Mouse (Mus musculus): ENCODE data around the gene Fam189a1. TPM values are rescaled to one million over a fixed set of nuclear protein-coding genes. Genes with fewer than 3 reads are reported as not detected.

Fam189a1 gene
- polyA plus RNA-seq, 1 experiment = 0.07 TPM

DNA sequence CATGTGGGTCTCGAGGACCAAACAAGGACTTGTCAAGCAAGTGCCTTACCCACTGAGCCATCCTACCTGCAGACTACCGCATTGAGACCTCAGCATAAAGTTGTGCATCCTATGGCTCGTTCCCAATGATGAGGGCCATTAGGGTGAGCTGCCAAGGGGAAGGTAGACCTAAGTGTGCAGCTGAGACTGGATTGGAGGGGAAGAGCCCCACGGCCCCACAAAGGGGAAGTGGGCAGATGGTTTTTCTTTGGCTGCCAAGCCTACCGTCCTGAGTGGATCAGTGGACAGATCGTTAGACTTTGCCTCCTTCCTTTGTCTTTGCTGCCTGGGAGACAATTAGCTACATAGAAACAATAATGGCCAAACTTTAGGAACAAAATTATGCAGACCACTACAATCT, 259.8 kb downstream of the Fam189a1 start:
- H3K79me3 ChIP-seq (ENCODE audit: low read depth) = no peaks in the 10 kb centered on the region
- no peaks in the 10 kb centered on the region for H3K27me3 ChIP-seq (ENCODE audit: control insufficient read depth, insufficient read depth, insufficient read length)
- no peak overlapping the region for H3ac ChIP-seq (ENCODE audit: control insufficient read depth, insufficient read length, low read depth)
- no peak overlapping the region for H3K4me3 ChIP-seq (ENCODE audit: insufficient read depth, poor library complexity, severe bottlenecking)
- no peaks in the 10 kb centered on the region for H3K36me3 ChIP-seq (ENCODE audit: control insufficient read depth, insufficient read depth)
- TF ChIP-seq USF1 (IDR thresholded peaks at IDR 0.05; ENCODE audit: low read depth) = no peak
- no peak for TF ChIP-seq CEBPB (IDR thresholded peaks at IDR 0.05; ENCODE audit: low read depth)
- TF ChIP-seq MYOG (IDR thresholded peaks at IDR 0.05; ENCODE audit: control insufficient read depth, extremely low read depth, insufficient read length) = no peak
- no peak for TF ChIP-seq FOSL1 (IDR thresholded peaks at IDR 0.05; ENCODE audit: insufficient read depth, low read length, poor library complexity, severe bottlenecking)
- no peak for TF ChIP-seq MAX (IDR thresholded peaks at IDR 0.05)
- no peaks in the 10 kb centered on the region for H3K79me2 ChIP-seq (ENCODE audit: control insufficient read depth, insufficient read depth)

- no peaks in the 10 kb centered on the region for H3K79me2 ChIP-seq (ENCODE audit: control insufficient read depth, insufficient read depth)
- H3ac ChIP-seq (ENCODE audit: control insufficient read depth, insufficient read length, low read depth) = no peak overlapping the region
- no peaks in the 10 kb centered on the region for H3K27me3 ChIP-seq (ENCODE audit: control insufficient read depth, insufficient read depth, insufficient read length)
- no peak overlapping the region for H3K4me3 ChIP-seq (ENCODE audit: insufficient read depth, poor library complexity, severe bottlenecking)
- H3K36me3 ChIP-seq (ENCODE audit: control insufficient read depth, insufficient read depth) = no peaks in the 10 kb centered on the region
- TF ChIP-seq MYOG (IDR thresholded peaks at IDR 0.05; ENCODE audit: control insufficient read depth, extremely low read depth, insufficient read length) = no peak
- no peaks in the 10 kb centered on the region for H3K79me3 ChIP-seq (ENCODE audit: low read depth)
Measured at GRCm38 (mm10) chr7:64895685-64896101, 260.7 kb downstream of the Fam189a1 start.

DNA sequence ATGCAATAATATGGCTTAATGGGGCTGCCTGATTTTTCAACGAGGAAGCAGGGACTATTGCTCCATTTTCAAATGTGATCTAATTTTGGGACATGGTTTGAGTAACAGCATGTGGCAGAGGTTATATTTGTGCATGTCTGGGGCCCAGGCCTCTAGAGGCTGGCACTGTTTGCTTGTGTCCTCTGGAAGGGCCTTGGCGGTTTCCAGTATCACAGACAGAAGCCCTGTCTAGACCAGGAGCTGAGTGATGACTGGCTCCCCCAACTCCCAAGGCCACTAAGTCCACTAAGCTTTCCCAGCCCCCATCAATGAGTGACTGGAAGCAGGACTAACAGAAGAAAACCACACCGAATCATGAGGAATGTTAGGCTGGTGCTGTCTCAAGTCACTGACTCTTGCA, 265.2 kb downstream of the Fam189a1 start:
- no peaks in the 10 kb centered on the region for H3K27me3 ChIP-seq (ENCODE audit: control insufficient read depth, insufficient read depth, insufficient read length)
- H3K4me3 ChIP-seq (ENCODE audit: insufficient read depth, poor library complexity, severe bottlenecking) = no peak overlapping the region
- no peaks in the 10 kb centered on the region for H3K36me3 ChIP-seq (ENCODE audit: control insufficient read depth, insufficient read depth)
- TF ChIP-seq MAX (IDR thresholded peaks at IDR 0.05) = no peak
- TF ChIP-seq MYOD1 (IDR thresholded peaks at IDR 0.05; ENCODE audit: control insufficient read depth, insufficient read length, low read depth) = no peak
- TF ChIP-seq CTCF (IDR thresholded peaks at IDR 0.05; ENCODE audit: control insufficient read depth, insufficient read depth, insufficient read length) = no peak
- TF ChIP-seq USF1 (IDR thresholded peaks at IDR 0.05; ENCODE audit: low read depth) = no peak
- no peak for TF ChIP-seq FOSL1 (IDR thresholded peaks at IDR 0.05; ENCODE audit: insufficient read depth, low read length, poor library complexity, severe bottlenecking)
- no peak for TF ChIP-seq CEBPB (IDR thresholded peaks at IDR 0.05; ENCODE audit: low read depth)
- no peak for TF ChIP-seq MYOG (IDR thresholded peaks at IDR 0.05; ENCODE audit: control insufficient read depth, extremely low read depth, insufficient read length)
- H3K79me2 ChIP-seq (ENCODE audit: control insufficient read depth, insufficient read depth) = no peaks in the 10 kb centered on the region
- no peaks in the 10 kb centered on the region for H3K79me3 ChIP-seq (ENCODE audit: low read depth)
- no peak overlapping the region for H3ac ChIP-seq (ENCODE audit: control insufficient read depth, insufficient read length, low read depth)

- no peak for TF ChIP-seq MYOD1 (IDR thresholded peaks at IDR 0.05; ENCODE audit: control insufficient read depth, insufficient read length, low read depth)
- no peak for TF ChIP-seq CTCF (IDR thresholded peaks at IDR 0.05; ENCODE audit: control insufficient read depth, insufficient read depth, insufficient read length)
- TF ChIP-seq MAX (IDR thresholded peaks at IDR 0.05) = no peak
- TF ChIP-seq MYOG (IDR thresholded peaks at IDR 0.05; ENCODE audit: control insufficient read depth, extremely low read depth, insufficient read length) = no peak
- no peak for TF ChIP-seq FOSL1 (IDR thresholded peaks at IDR 0.05; ENCODE audit: insufficient read depth, low read length, poor library complexity, severe bottlenecking)
- TF ChIP-seq CEBPB (IDR thresholded peaks at IDR 0.05; ENCODE audit: low read depth) = no peak
- no peak for TF ChIP-seq USF1 (IDR thresholded peaks at IDR 0.05; ENCODE audit: low read depth)
- H3K4me3 ChIP-seq (ENCODE audit: insufficient read depth, poor library complexity, severe bottlenecking) = no peak overlapping the region
Measured at GRCm38 (mm10) chr7:64889919-64890318, 266.5 kb downstream of the Fam189a1 start.

GRCm38 (mm10) chr7:64884187-64884862, 272.0 kb downstream of the Fam189a1 start:
- no peaks in the 10 kb centered on the region for H3K27me3 ChIP-seq (ENCODE audit: control insufficient read depth, insufficient read depth, insufficient read length)
- TF ChIP-seq MYOG (IDR thresholded peaks at IDR 0.05; ENCODE audit: control insufficient read depth, extremely low read depth, insufficient read length) (no peak), USF1 (IDR thresholded peaks at IDR 0.05; ENCODE audit: low read depth) (no peak), MYOD1 (IDR thresholded peaks at IDR 0.05; ENCODE audit: control insufficient read depth, insufficient read length, low read depth) (no peak), CEBPB (IDR thresholded peaks at IDR 0.05; ENCODE audit: low read depth) (no peak)
- no peaks in the 10 kb centered on the region for H3K79me3 ChIP-seq (ENCODE audit: low read depth)
- no peak overlapping the region for H3ac ChIP-seq (ENCODE audit: control insufficient read depth, insufficient read length, low read depth)
- no peaks in the 10 kb centered on the region for H3K36me3 ChIP-seq (ENCODE audit: control insufficient read depth, insufficient read depth)
- no peak overlapping the region for H3K4me3 ChIP-seq (ENCODE audit: insufficient read depth, poor library complexity, severe bottlenecking)
- no peaks in the 10 kb centered on the region for H3K79me2 ChIP-seq (ENCODE audit: control insufficient read depth, insufficient read depth)

More at GRCm38 (mm10) chr7:64889919-64890318, 266.5 kb downstream of the Fam189a1 start:
- no peak overlapping the region for H3ac ChIP-seq (ENCODE audit: control insufficient read depth, insufficient read length, low read depth)
- H3K27me3 ChIP-seq (ENCODE audit: control insufficient read depth, insufficient read depth, insufficient read length) = no peaks in the 10 kb centered on the region
- H3K79me3 ChIP-seq (ENCODE audit: low read depth) = no peaks in the 10 kb centered on the region
- no peaks in the 10 kb centered on the region for H3K79me2 ChIP-seq (ENCODE audit: control insufficient read depth, insufficient read depth)
- no peaks in the 10 kb centered on the region for H3K36me3 ChIP-seq (ENCODE audit: control insufficient read depth, insufficient read depth)

GRCm38 (mm10) chr7:64882243-64882642, 274.1 kb downstream of the Fam189a1 start:
- Histone ChIP-seq H3K79me2 (ENCODE audit: control insufficient read depth, insufficient read depth) (no peaks in the 10 kb centered on the region), H3K27me3 (ENCODE audit: control insufficient read depth, insufficient read depth, insufficient read length) (no peaks in the 10 kb centered on the region), H3K79me3 (ENCODE audit: low read depth) (no peaks in the 10 kb centered on the region), H3K4me3 (ENCODE audit: insufficient read depth, poor library complexity, severe bottlenecking) (no peak overlapping the region), H3K36me3 (ENCODE audit: control insufficient read depth, insufficient read depth) (no peaks in the 10 kb centered on the region), H3ac (ENCODE audit: control insufficient read depth, insufficient read length, low read depth) (no peak overlapping the region)
- no peak for TF ChIP-seq USF1 (IDR thresholded peaks at IDR 0.05; ENCODE audit: low read depth)
- TF ChIP-seq MYOD1 (IDR thresholded peaks at IDR 0.05; ENCODE audit: control insufficient read depth, insufficient read length, low read depth) = no peak
- TF ChIP-seq CTCF (IDR thresholded peaks at IDR 0.05; ENCODE audit: control insufficient read depth, insufficient read depth, insufficient read length) = no peak
- TF ChIP-seq FOSL1 (IDR thresholded peaks at IDR 0.05; ENCODE audit: insufficient read depth, low read length, poor library complexity, severe bottlenecking) = no peak
- no peak for TF ChIP-seq MAX (IDR thresholded peaks at IDR 0.05)
- no peak for TF ChIP-seq MYOG (IDR thresholded peaks at IDR 0.05; ENCODE audit: control insufficient read depth, extremely low read depth, insufficient read length)
